Mouse (Mus musculus) kidney, embryonic 14.5 days (tissue): ENCODE data around the gene Dsn1. TPM values are rescaled to one million over a fixed set of nuclear protein-coding genes. Genes with fewer than 3 reads are reported as not detected.

ENCODE experiments used
- ATAC-seq: fragments of 200-750 bp; cut with Nextera tagmentation; 2 replicates; pipeline ENCODE4 v1.8.0; 2017; ENCODE audit warnings: moderate number of reproducible peaks, mild to moderate bottlenecking, moderate TSS enrichment, moderate library complexity; ENCODE audit not compliant: low FRiP score, low TSS enrichment
- H3K27ac ChIP-seq: fragments of 300-500 bp; sonication (generic); 2 replicates; pipeline ENCODE4 v1.5.1; 2014; ENCODE audit warnings: low read depth, mild to moderate bottlenecking, low read length, moderate library complexity, mixed read lengths
- H3K27me3 ChIP-seq: fragments of 300-500 bp; sonication (generic); 2 replicates; pipeline ENCODE4 v1.6.1; 2014; ENCODE audit warnings: mild to moderate bottlenecking, low read length; ENCODE audit not compliant: control insufficient read depth, insufficient read depth
- H3K36me3 ChIP-seq: fragments of 300-500 bp; sonication (generic); 2 replicates; pipeline ENCODE4 v1.6.1; 2014; ENCODE audit warnings: low read length, mixed read lengths; ENCODE audit not compliant: control insufficient read depth, insufficient read depth
- H3K4me1 ChIP-seq: fragments of 300-500 bp; sonication (generic); 2 replicates; pipeline ENCODE4 v1.6.1; 2014; ENCODE audit warnings: low read length, mixed read lengths; ENCODE audit not compliant: control insufficient read depth, insufficient read depth
- H3K4me2 ChIP-seq: fragments of 300-500 bp; sonication (generic); replicated peaks from 2 replicates; pipeline ENCODE4 v1.6.1; 2014; ENCODE audit warnings: low read depth, mild to moderate bottlenecking, low read length
- H3K4me3 ChIP-seq: fragments of 300-500 bp; sonication (generic); 2 replicates; pipeline ENCODE4 v1.5.1; 2014; ENCODE audit warnings: mild to moderate bottlenecking, low read length
- H3K9ac ChIP-seq: fragments of 300-500 bp; sonication (generic); 2 replicates; pipeline ENCODE4 v1.6.1; 2014; ENCODE audit warnings: low read depth, mild to moderate bottlenecking, low read length, moderate library complexity
- H3K9me3 ChIP-seq: fragments of 300-500 bp; sonication (generic); 2 replicates; pipeline ENCODE4 v1.6.1; 2016; ENCODE audit warnings: low read length; ENCODE audit not compliant: control insufficient read depth
- WGBS: fragments of 180-500 bp; shearing (Covaris S2); extraction: QIAGEN DNeasy Blood & Tissue Kit; methylation state at CpG from one replicate; pipeline ENCODE4 v1.1.7; 2014; 5-methylcytosine and 5-hydroxymethylcytosine counted together
- polyA plus RNA-seq: library from polyadenylated mRNA; unstranded; fragments of >200 nt; fragmentation: Nextera tagmentation; extraction: Ambion mirVana; gene quantifications from 2 replicates; pipeline ENCODE4 v1.2.1, GENCODE M21; 2014

Gene Dsn1
- polyA plus RNA-seq, 1 experiment from 2014 or later = 43.8 TPM

DNA sequence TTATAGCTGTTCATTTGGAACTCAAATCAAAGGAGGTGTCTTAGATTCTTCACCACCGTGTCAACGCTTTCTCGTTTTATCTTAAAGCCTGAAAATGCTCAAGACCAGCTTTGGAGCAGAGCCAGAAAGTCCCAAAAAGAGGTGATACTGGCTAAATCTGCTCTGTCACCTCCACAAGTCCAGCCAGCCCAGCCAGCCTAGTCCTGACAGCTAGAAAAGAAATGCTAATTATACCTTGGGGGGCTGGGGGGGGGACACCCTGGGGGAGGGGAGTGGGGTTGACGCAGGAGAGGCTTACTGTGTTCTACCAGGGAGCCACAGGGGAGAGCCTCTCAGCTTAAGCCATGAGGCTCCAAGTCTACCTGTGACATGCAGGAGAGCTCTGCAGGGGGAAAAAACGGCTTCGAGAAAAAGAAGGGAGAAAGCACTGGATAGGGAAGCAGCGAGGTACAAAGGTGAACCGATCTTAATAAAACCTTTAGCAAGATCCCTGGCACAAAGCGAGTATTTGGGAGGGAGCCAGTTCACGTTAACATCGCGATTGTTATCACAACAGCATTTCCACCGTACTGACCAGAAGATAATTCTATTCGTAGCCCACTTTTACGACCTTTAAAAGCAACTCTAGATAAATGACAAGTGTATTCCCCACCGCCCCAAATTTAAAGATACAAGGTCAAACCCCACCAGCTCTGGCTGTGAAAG lies 16.1 kb downstream of the Dsn1 start:
- no peak overlapping the region for H3K27ac ChIP-seq
- peaks cover 21% of the 10 kb centered on the region for H3K36me3 ChIP-seq
- peak overlapping the region; percentile 79 for H3K9ac ChIP-seq
- no peaks in the 10 kb centered on the region for H3K9me3 ChIP-seq
- WGBS = 5% methylated on average over 16 of the region's 16 CpGs
- H3K4me3 ChIP-seq = peak overlapping the region; percentile 84
- peak overlapping the region; percentile 96 for H3K4me2 ChIP-seq
- ATAC-seq = no peak
- H3K27me3 ChIP-seq = no peaks in the 10 kb centered on the region
- peaks cover 9% of the 10 kb centered on the region for H3K4me1 ChIP-seq

DNA sequence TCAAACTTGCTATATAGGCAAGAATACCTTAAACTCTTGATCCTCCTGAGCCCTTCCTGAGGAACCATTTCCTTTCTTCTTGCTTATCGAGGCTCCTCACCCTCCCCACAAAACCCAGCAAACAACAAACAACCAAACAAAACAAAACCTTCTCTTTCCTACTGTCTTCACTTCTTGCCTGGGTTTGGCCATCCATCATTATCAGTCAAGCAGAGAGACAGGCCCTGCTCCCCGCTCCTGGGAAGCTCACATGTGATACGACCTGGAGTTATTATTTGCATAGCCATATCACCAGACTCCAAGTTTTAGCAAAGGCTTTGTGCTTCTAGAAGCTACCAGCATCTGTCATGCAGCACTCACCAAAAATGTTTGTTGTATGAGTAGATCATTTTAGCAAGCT lies 19.6 kb downstream of the Dsn1 start:
- Histone ChIP-seq H3K9ac (no peak overlapping the region), H3K9me3 (no peaks in the 10 kb centered on the region), H3K27me3 (no peaks in the 10 kb centered on the region), H3K4me1 (peaks cover 12% of the 10 kb centered on the region), H3K27ac (no peak overlapping the region), H3K4me2 (no peak overlapping the region), H3K4me3 (no peak overlapping the region), H3K36me3 (no peaks in the 10 kb centered on the region)
- WGBS = 57% methylated on average over 3 of the region's 3 CpGs
- ATAC-seq = no peak

DNA sequence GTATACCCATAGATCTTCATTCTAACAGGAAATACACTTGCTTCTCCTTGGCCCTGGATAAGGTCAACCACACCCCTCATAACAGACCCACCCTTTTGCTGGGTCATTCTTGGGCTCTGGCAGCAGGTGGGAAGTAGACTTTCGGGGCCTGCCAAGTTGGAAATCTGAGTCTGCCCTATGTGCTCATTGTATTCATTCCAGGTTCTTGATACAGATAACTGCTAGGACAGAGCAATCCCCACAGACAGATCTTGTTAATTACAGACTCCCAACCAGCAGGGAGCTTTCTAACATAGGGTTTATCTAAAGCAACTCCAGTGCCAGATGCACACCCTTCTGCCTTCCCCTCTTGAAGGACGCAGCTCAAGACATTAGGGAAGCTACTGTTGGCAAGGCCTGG lies 24.1 kb downstream of the Dsn1 start:
- Histone ChIP-seq H3K27me3 (no peaks in the 10 kb centered on the region), H3K4me2 (no peak overlapping the region), H3K9me3 (no peaks in the 10 kb centered on the region), H3K27ac (no peak overlapping the region), H3K9ac (no peak overlapping the region), H3K4me1 (peaks cover 3% of the 10 kb centered on the region; the same call in 1 of the 2 replicates), H3K36me3 (no peaks in the 10 kb centered on the region), H3K4me3 (no peak overlapping the region)
- 87% methylated on average over 2 of the region's 2 CpGs for WGBS
- ATAC-seq = no peak

DNA sequence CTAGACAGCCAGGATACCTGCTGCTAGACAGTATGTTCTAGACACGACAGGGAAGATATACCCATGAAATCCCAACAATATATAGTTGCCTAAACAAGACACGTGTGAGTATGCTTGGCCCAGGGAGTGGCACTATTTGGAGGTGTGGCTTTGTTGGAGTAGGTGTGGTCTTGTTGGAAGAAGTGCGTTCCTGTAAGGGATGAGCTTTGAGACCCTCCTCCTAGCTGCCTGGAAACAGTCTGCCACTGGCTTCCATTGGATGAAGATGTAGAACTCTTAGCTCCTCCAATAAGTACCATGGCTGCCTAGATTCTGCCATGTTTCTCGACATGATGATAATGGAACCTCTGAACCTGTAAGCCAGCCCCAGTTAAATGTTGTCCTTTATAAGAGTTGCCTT lies 25.7 kb downstream of the Dsn1 start:
- WGBS = 85% methylated on average over 4 of the region's 4 CpGs

DNA sequence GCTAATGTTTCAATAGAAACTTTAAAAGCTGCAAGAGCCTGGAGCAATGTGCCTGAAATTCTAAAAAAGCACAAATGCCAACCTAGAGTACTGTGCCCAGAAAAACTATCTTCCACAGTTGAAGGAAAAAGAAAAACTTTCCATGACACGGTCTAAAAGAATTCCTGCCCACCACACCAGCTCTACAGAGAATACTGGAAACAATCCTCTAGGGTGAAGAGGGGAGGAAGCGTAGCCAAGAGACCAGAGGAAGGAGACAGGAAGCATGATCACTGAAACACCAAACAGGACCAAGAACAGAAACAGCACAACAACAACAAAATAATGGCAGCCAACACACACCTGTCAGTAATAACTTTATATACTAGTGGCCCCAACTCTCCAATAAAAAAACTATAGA lies 26.9 kb downstream of the Dsn1 start:
- Histone ChIP-seq H3K9ac (no peak overlapping the region), H3K4me3 (no peak overlapping the region), H3K4me2 (no peak overlapping the region), H3K27ac (no peak overlapping the region), H3K4me1 (peaks cover 4% of the 10 kb centered on the region; the same call in 1 of the 2 replicates), H3K36me3 (no peaks in the 10 kb centered on the region), H3K9me3 (no peaks in the 10 kb centered on the region), H3K27me3 (no peaks in the 10 kb centered on the region)
- ATAC-seq = no peak
- 81% methylated on average over 2 of the region's 2 CpGs for WGBS

More for the DNA sequence above, 25.7 kb downstream of the Dsn1 start:
- Histone ChIP-seq H3K4me1 (peaks cover 3% of the 10 kb centered on the region; the same call in 1 of the 2 replicates), H3K9me3 (no peaks in the 10 kb centered on the region), H3K36me3 (no peaks in the 10 kb centered on the region), H3K4me3 (no peak overlapping the region), H3K4me2 (no peak overlapping the region), H3K9ac (no peak overlapping the region), H3K27me3 (no peaks in the 10 kb centered on the region), H3K27ac (no peak overlapping the region)
- no peak for ATAC-seq

DNA sequence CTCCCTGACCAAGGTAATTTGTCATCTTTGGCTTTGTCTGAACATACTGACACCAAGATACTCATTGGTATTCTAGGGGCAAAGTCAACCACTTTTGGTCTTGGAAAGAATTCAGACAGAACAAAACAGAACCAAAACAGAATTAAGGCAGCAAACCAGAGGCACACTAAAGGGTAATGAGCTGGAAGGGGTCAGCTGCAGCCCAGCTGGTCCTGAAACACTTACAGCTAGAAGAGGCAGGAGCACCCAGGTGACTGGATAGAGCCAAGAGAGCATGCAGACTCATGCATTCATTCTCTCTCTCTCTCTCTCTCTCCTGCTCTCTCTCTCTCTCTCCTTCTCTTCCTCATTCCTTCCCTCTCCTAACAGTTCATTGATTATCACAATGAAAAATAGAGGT lies 30.2 kb downstream of the Dsn1 start:
- no peak overlapping the region for H3K9ac ChIP-seq
- no peaks in the 10 kb centered on the region for H3K9me3 ChIP-seq
- H3K27ac ChIP-seq = no peak overlapping the region
- no peak overlapping the region for H3K4me2 ChIP-seq
- no peaks in the 10 kb centered on the region for H3K27me3 ChIP-seq
- H3K4me3 ChIP-seq = no peak overlapping the region
- no peak for ATAC-seq
- no peaks in the 10 kb centered on the region for H3K36me3 ChIP-seq
- 0 out of 2 replicates have a peak, but pooled peaks cover 5% of the 10 kb centered on the region for H3K4me1 ChIP-seq

DNA sequence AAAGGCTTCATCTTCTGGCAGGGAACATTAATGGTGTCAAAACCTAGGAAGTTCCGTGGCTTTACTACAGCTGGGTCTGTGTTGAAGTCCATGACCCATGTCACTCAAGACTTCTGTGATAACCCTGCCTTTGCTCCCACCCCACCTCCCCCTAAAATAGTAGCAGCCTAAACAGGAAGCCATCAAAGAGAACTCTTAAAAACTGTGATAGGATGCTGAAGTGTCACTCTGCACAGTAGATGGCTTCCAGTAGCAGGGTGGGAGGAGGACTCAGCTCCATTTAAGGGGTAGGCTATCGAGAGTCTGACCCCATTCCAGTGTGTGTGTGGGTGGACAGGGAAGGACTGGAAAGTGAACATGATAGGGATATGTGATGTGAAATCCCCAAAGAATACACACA lies 32.0 kb downstream of the Dsn1 start:
- Histone ChIP-seq H3K36me3 (no peaks in the 10 kb centered on the region), H3K4me3 (no peak overlapping the region), H3K4me2 (no peak overlapping the region), H3K9me3 (no peaks in the 10 kb centered on the region), H3K4me1 (0 out of 2 replicates have a peak, but pooled peaks cover 5% of the 10 kb centered on the region), H3K27me3 (no peaks in the 10 kb centered on the region), H3K27ac (no peak overlapping the region), H3K9ac (no peak overlapping the region)
- peak; percentile 66 for ATAC-seq
- WGBS = 6% methylated on average over 2 of the region's 2 CpGs

DNA sequence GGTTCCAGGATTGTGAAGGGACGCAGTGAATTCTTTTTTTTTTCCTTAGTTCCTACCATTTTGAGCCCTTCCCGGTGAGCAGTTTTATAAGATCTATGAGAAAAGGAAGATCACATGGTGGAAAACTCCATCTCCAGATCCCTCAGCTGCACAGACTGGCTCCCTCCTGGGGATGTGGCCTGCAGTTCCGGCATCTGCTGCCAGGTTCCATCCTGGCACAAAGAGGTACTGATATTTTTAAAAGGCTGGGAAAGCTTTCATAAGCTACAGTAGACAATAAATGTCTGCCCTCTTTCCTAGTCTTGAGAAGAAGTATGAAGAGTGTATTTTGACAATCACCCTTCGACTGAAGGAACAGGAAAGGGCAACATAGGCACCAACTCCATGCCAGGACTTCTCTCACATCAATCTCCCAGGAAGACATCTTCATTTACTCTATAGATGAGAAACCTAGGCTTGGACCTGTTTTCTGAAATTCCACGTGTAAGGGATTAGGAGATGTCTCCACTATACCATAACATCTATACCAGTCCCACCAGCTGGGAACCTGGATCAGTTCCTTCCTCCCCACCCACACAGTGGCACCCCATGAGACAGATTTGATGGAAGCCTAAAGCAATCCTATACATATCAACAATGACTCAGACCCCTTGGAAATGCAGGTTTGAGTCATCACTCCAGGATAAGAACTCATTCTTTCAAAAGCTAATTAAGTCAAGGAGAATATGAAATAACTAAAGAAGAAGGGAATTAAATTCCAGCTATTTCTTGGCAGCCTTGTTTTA lies 33.4 kb downstream of the Dsn1 start:
- WGBS = 89% methylated on average over 5 of the region's 5 CpGs
- no peak for ATAC-seq
- no peak overlapping the region for H3K4me2 ChIP-seq
- H3K4me3 ChIP-seq = no peak overlapping the region
- H3K9ac ChIP-seq = no peak overlapping the region
- H3K4me1 ChIP-seq = 0 out of 2 replicates have a peak, but pooled peaks cover 5% of the 10 kb centered on the region
- no peaks in the 10 kb centered on the region for H3K9me3 ChIP-seq
- no peaks in the 10 kb centered on the region for H3K27me3 ChIP-seq
- no peaks in the 10 kb centered on the region for H3K36me3 ChIP-seq
- H3K27ac ChIP-seq = no peak overlapping the region

DNA sequence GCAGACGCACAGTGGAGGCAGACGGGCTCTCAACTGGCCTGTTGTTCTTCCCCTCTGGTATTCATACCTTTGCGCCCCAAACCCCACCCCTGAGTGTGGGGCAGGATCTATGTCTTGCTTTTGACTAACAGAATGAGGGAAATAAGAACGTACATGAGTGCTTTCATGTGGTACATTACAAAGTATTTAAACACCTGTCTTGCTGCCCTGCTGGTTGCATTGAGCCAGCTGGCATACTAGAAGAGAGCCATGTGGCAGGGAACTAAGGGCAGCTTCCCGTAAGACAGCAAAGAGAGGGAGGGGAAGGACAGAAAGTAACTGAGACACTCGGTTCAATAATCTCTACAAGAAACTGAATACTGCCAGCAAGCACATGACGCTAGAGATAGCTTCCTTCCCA lies 36.7 kb downstream of the Dsn1 start:
- Histone ChIP-seq H3K9me3 (no peaks in the 10 kb centered on the region), H3K4me1 (0 out of 2 replicates have a peak, but pooled peaks cover 5% of the 10 kb centered on the region), H3K9ac (no peak overlapping the region), H3K36me3 (no peaks in the 10 kb centered on the region), H3K4me2 (no peak overlapping the region), H3K27ac (no peak overlapping the region), H3K27me3 (no peaks in the 10 kb centered on the region), H3K4me3 (no peak overlapping the region)
- 63% methylated on average over 7 of the region's 7 CpGs for WGBS
- no peak for ATAC-seq
